Mouse (Mus musculus) adrenal gland, postnatal 25 days (tissue): Measurements from ENCODE around the gene Olfr1241. TPM values are rescaled to one million over a fixed set of nuclear protein-coding genes. Genes with fewer than 3 reads are reported as not detected.

Experiments used
- DNase-seq: peaks from one replicate; pipeline ENCODE4 v3.0.0; 2021; ENCODE audit warnings: mixed read lengths
- long read RNA-seq: library from polyadenylated mRNA; stranded (forward); transcript quantifications from one replicate; pipeline ENCODE4 v2.0.0, GENCODE M21; 2021
- total RNA-seq: library from RNA; stranded (reverse); gene quantifications from 2 replicates; pipeline ENCODE4 v1.2.3, GENCODE M21; 2021

Olfr1241 gene
- total RNA-seq: not detected in 2 replicates
- long read RNA-seq: 0 reads

- DNase-seq: no peak
These were observed at the start of gene Olfr1241 for GRCm38 (mm10) chr2:89487026-89487425. Gene Olfr1241 (minus strand): TSS chr2:89487126.

GRCm38 (mm10) chr2:89531387-89531786 lies 44.5 kb upstream of the Olfr1241 start, which contains the start of gene Olfr1243:
Gene Olfr1243 (minus strand): TSS chr2:89531487.
- DNase-seq: no peak

GRCm38 (mm10) chr2:89498235-89498634 lies 11.3 kb upstream of the Olfr1241 start, which contains the start of gene Olfr1242:
Gene Olfr1242 (minus strand): TSS chr2:89498335.
- no peak for DNase-seq

- no peak for DNase-seq
These were observed 44.0 kb downstream of the Olfr1241 start, which contains the start of gene Olfr1240 for GRCm38 (mm10) chr2:89442900-89443299. Gene Olfr1240 (minus strand): TSS chr2:89443000.

Other genes with a start within 250 kb of the Olfr1241 start
- gene Olfr1228, start 233.1 kb downstream of the Olfr1241 start, total RNA-seq: not detected in 2 replicates
- not detected in 2 replicates for gene Olfr1229, start 199.1 kb downstream of the Olfr1241 start, total RNA-seq
- gene Olfr1230, start 189.9 kb downstream of the Olfr1241 start, total RNA-seq: not detected in 2 replicates
- gene Olfr1231, start 180.1 kb downstream of the Olfr1241 start, total RNA-seq: not detected in 2 replicates
- not detected in 2 replicates for gene Olfr1232, start 157.5 kb downstream of the Olfr1241 start, total RNA-seq
- gene Olfr1233, start 144.7 kb downstream of the Olfr1241 start, total RNA-seq: not detected in 2 replicates
- not detected in 2 replicates for gene Olfr1234, start 122.3 kb downstream of the Olfr1241 start, total RNA-seq
- gene Olfr1238, start 77.5 kb downstream of the Olfr1241 start, total RNA-seq: not detected in 2 replicates
- gene Olfr1239, start 66.7 kb downstream of the Olfr1241 start, total RNA-seq: not detected in 2 replicates
- gene Olfr1240, start 44.1 kb downstream of the Olfr1241 start, total RNA-seq: not detected in 2 replicates
- gene Olfr1242, start 11.2 kb upstream of the Olfr1241 start, total RNA-seq: not detected in 2 replicates
- gene Olfr1243, start 44.4 kb upstream of the Olfr1241 start, total RNA-seq: not detected in 2 replicates
- not detected in 2 replicates for gene Olfr1245, start 91.3 kb upstream of the Olfr1241 start, total RNA-seq
- not detected in 2 replicates for gene Olfr1246, start 106.0 kb upstream of the Olfr1241 start, total RNA-seq
- not detected in 2 replicates for gene Olfr1247, start 127.0 kb upstream of the Olfr1241 start, total RNA-seq
- gene Olfr1248, start 131.1 kb upstream of the Olfr1241 start, total RNA-seq: not detected in 2 replicates
- not detected in 2 replicates for gene Olfr1249, start 147.9 kb upstream of the Olfr1241 start, total RNA-seq
- gene Olfr1250, start 174.3 kb upstream of the Olfr1241 start, total RNA-seq: not detected in 2 replicates
- gene Olfr1251, start 184.8 kb upstream of the Olfr1241 start, total RNA-seq: not detected in 2 replicates
- not detected in 2 replicates for gene Olfr1252, start 237.9 kb upstream of the Olfr1241 start, total RNA-seq